Mouse (Mus musculus) ES-Bruce4 (cell line): Measurements from ENCODE around the gene Akr1a1.
"Not testable (repeated sequence)": the region's sequence is repeated elsewhere in the genome, so short reads cannot be mapped to it uniquely, and the experiment has no call there.

Experiments
- CTCF ChIP-seq: IDR thresholded peaks from one replicate; pipeline ENCODE4 v1.8.1; 2011; ENCODE audit warnings: low read depth, low read length
- POLR2A ChIP-seq: IDR thresholded peaks from one replicate; pipeline ENCODE4 v1.8.1; 2011; ENCODE audit warnings: low read length; ENCODE audit not compliant: insufficient read depth

- not testable (repeated sequence) for TF ChIP-seq CTCF, POLR2A
These were observed 29.0 kb upstream of the Akr1a1 start for GRCm38 (mm10) chr4:116680521-116680920.
